Mouse (Mus musculus) embryonic facial prominence, embryonic 12.5 days (tissue): ENCODE measurements at regions not wholly inside any gene's neighbourhood (a gene's known extent, or its start where the extent isn't known, plus 50 kb on each side); places are given as distances from the start of the nearest gene placed in this dataset.

ENCODE experiments used
- ATAC-seq: fragments of 200-750 bp; cut with Nextera tagmentation; 2 replicates; pipeline ENCODE4 v1.8.0; 2017; ENCODE audit not compliant: insufficient number of reproducible peaks, insufficient read depth, low FRiP score, low TSS enrichment
- H3K27ac ChIP-seq: fragments of 300-500 bp; sonication (generic); 2 replicates; pipeline ENCODE4 v1.5.1; 2016; ENCODE audit warnings: mild to moderate bottlenecking
- H3K27me3 ChIP-seq: fragments of 300-500 bp; sonication (generic); 2 replicates; pipeline ENCODE4 v1.6.1; 2016; ENCODE audit warnings: mild to moderate bottlenecking, moderate library complexity
- H3K36me3 ChIP-seq: fragments of 300-500 bp; sonication (generic); 2 replicates; pipeline ENCODE4 v1.6.1; 2016; ENCODE audit warnings: mild to moderate bottlenecking
- H3K4me1 ChIP-seq: fragments of 300-500 bp; sonication (generic); 2 replicates; pipeline ENCODE4 v1.6.1; 2016
- H3K4me2 ChIP-seq: fragments of 300-500 bp; sonication (generic); replicated peaks from 2 replicates; pipeline ENCODE4 v1.6.1; 2016; ENCODE audit warnings: mild to moderate bottlenecking, moderate library complexity
- H3K4me3 ChIP-seq: fragments of 300-500 bp; sonication (generic); 2 replicates; pipeline ENCODE4 v1.5.1; 2016; ENCODE audit warnings: mild to moderate bottlenecking
- H3K9ac ChIP-seq: fragments of 300-500 bp; sonication (generic); 2 replicates; pipeline ENCODE4 v1.6.1; 2016; ENCODE audit warnings: mild to moderate bottlenecking, moderate library complexity
- H3K9me3 ChIP-seq: fragments of 300-500 bp; sonication (generic); 2 replicates; pipeline ENCODE4 v1.6.1; 2016; ENCODE audit warnings: mild to moderate bottlenecking, moderate library complexity
- WGBS: fragments of 180-500 bp; shearing (Covaris S2); methylation state at CpG from one replicate; pipeline ENCODE4 v1.1.7; 2016; 5-methylcytosine and 5-hydroxymethylcytosine counted together

DNA sequence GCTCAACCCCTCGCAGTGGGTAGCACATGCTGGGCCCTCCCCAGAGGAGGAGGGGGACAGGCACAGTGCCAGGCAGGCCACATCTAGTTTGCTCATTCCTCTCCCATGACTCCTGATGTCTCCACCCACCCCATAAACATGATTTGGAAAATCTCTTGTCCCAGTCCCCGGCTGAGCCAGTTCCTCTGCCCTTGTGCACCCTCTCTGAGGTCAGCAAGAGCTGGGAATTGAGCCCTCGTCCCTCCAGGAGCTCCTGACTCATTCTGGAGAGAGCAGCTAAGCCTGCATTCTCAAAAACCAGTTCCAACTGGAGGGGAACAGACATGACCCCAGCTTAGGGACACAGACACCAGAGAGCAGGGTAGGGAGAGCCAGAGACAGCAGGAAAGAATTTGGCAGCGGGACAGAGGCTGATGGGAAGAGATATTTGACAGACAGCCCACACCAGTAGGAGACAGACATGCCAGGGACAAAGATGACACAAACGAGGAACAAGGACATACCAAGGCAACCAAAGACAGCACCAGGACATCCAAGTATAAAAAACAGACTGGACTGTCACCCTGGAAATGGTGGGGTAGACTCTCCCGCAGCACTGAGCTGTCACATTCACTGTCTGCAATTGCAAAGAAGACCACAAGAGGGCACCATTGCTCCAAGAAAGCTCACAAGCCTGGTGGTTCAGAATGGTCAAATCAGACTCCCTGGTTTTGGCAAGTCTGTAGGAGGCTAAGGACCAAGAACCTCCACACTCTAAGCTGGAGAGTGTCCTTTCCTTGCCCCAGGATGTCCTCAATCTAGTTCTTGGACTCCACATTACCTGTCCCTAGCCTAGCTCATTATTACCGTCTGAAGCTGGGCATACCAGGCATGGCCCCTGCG is 58.8 kb upstream of the Thy1 start:
- H3K4me3 ChIP-seq = no peak overlapping the region
- 46% methylated on average over 8 of the region's 8 CpGs for WGBS

GRCm38 (mm10) chr9:43987957-43988356 is 55.2 kb upstream of the Thy1 start:
- 87% methylated on average over 6 of the region's 6 CpGs for WGBS
- Histone ChIP-seq H3K4me2 (no peak overlapping the region), H3K4me3 (no peak overlapping the region), H3K27ac (peak overlapping the region; percentile 65; the same call in 1 of the 2 replicates), H3K9ac (no peak overlapping the region), H3K36me3 (no peaks in the 10 kb centered on the region), H3K4me1 (peaks cover 28% of the 10 kb centered on the region), H3K27me3 (peaks cover 3% of the 10 kb centered on the region; the same call in 1 of the 2 replicates), H3K9me3 (no peaks in the 10 kb centered on the region)
- no peak for ATAC-seq

More for the DNA sequence above, 58.8 kb upstream of the Thy1 start:
- Histone ChIP-seq H3K4me1 (peaks cover 13% of the 10 kb centered on the region), H3K4me2 (no peak overlapping the region), H3K36me3 (no peaks in the 10 kb centered on the region), H3K9ac (no peak overlapping the region), H3K27ac (no peak overlapping the region), H3K9me3 (no peaks in the 10 kb centered on the region), H3K27me3 (peaks cover 7% of the 10 kb centered on the region)
- ATAC-seq = no peak

- Histone ChIP-seq H3K4me2 (no peak overlapping the region; the same call in 1 of the 2 replicates), H3K36me3 (no peaks in the 10 kb centered on the region), H3K9me3 (no peaks in the 10 kb centered on the region), H3K9ac (no peak overlapping the region), H3K27ac (peak overlapping the region; percentile 65), H3K4me3 (no peak overlapping the region), H3K4me1 (peaks cover 40% of the 10 kb centered on the region), H3K27me3 (peaks cover under 1% of the 10 kb centered on the region; the same call in 1 of the 2 replicates)
- 20% methylated on average over 13 of the region's 13 CpGs for WGBS
- no peak for ATAC-seq
These were observed 54.0 kb upstream of the Thy1 start for GRCm38 (mm10) chr9:43988981-43989860.

DNA sequence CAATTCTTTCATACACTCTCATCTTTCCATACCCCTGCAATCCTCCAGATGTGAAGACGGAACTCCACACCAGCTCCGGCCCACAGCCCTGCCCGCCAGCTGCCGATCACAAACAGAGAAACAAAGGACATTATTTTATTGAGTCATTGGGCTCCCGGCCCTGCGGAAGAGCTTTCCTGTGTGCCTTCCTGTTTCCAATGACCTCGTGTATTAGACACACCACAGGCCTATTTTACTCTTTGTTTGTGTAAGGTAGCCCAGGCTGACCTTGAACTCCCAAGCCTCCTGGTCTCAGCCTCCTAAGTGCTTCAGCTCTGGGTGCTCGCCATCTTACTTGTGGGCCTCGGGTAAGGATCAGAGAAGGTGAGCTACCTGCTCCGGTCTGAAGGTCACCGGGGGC is 53.1 kb upstream of the Thy1 start:
- no peak overlapping the region; the same call in 1 of the 2 replicates for H3K27ac ChIP-seq

GRCm38 (mm10) chr9:43993221-43993976 is 49.8 kb upstream of the Thy1 start:
- Histone ChIP-seq H3K9me3 (no peaks in the 10 kb centered on the region), H3K4me2 (no peak overlapping the region), H3K27ac (peak overlapping the region; percentile 41; the same call in 1 of the 2 replicates), H3K4me1 (peaks cover 45% of the 10 kb centered on the region), H3K4me3 (no peak overlapping the region), H3K27me3 (no peaks in the 10 kb centered on the region), H3K36me3 (no peaks in the 10 kb centered on the region), H3K9ac (no peak overlapping the region)
- ATAC-seq = no peak
- WGBS = 18% methylated on average over 9 of the region's 9 CpGs

More for the DNA sequence above, 53.1 kb upstream of the Thy1 start:
- H3K4me1 ChIP-seq = peaks cover 41% of the 10 kb centered on the region
- no peaks in the 10 kb centered on the region for H3K27me3 ChIP-seq
- no peak overlapping the region for H3K4me3 ChIP-seq
- no peaks in the 10 kb centered on the region for H3K9me3 ChIP-seq
- H3K4me2 ChIP-seq = no peak overlapping the region
- no peaks in the 10 kb centered on the region for H3K36me3 ChIP-seq
- ATAC-seq = no peak
- H3K9ac ChIP-seq = no peak overlapping the region
- WGBS = 57% methylated on average over 11 of the region's 11 CpGs
